Mouse (Mus musculus): ENCODE data around the gene Ccdc102a.
A peak's percentile ranks its signal among the peaks of the same experiment; 100 is the strongest.
"Not testable (repeated sequence)": the region's sequence is repeated elsewhere in the genome, so short reads cannot be mapped to it uniquely, and the experiment has no call there.

Ccdc102a gene

GRCm38 (mm10) chr8:94872156-94872555, 45.7 kb downstream of the Ccdc102a start:
- DNase-seq = peak; percentile 32

- DNase-seq = peak; percentile 85
Measured at GRCm38 (mm10) chr8:94871108-94871894, 46.6 kb downstream of the Ccdc102a start.

- peak; percentile 50 for DNase-seq
Measured at GRCm38 (mm10) chr8:94870474-94871107, 47.3 kb downstream of the Ccdc102a start.

GRCm38 (mm10) chr8:94870003-94870402, 47.9 kb downstream of the Ccdc102a start:
- no peak for DNase-seq

GRCm38 (mm10) chr8:94869146-94869545, 48.8 kb downstream of the Ccdc102a start:
- no peak for DNase-seq

- no peak for DNase-seq
Measured at GRCm38 (mm10) chr8:94866921-94867320, 51.0 kb downstream of the Ccdc102a start.

- no peak for DNase-seq
Measured at GRCm38 (mm10) chr8:94865292-94865691, 52.6 kb downstream of the Ccdc102a start.

GRCm38 (mm10) chr8:94863897-94864673, 53.8 kb downstream of the Ccdc102a start:
- no peak for DNase-seq

- peak; percentile 57 for DNase-seq
Measured at GRCm38 (mm10) chr8:94862487-94863220, 55.2 kb downstream of the Ccdc102a start.

- DNase-seq = peak; percentile 87
Measured at GRCm38 (mm10) chr8:94861352-94861910, 56.5 kb downstream of the Ccdc102a start.

GRCm38 (mm10) chr8:94857346-94858173, 60.3 kb downstream of the Ccdc102a start, which contains the start of gene Polr2c:
Gene Polr2c, plus strand, starts transcription at chr8:94857450.
- peak; percentile 95 for DNase-seq

GRCm38 (mm10) chr8:94857011-94857345, 60.9 kb downstream of the Ccdc102a start:
- DNase-seq = no peak

- DNase-seq = not testable (repeated sequence)
Measured at GRCm38 (mm10) chr8:94854761-94855160, 63.1 kb downstream of the Ccdc102a start.

All from kidney, postnatal 10 days (tissue).